Mouse (Mus musculus): ENCODE results near the gene Rad51d.

GRCm38 (mm10) chr11:82852540-82852939, 37.9 kb downstream of the Rad51d start:
- no peak for TF ChIP-seq USF1 (IDR thresholded peaks at IDR 0.05; ENCODE audit: low read depth)
- no peak for TF ChIP-seq POLR2A (IDR thresholded peaks at IDR 0.05; ENCODE audit: insufficient read length, low read depth)
- TF ChIP-seq MYOD1 (IDR thresholded peaks at IDR 0.05; ENCODE audit: control insufficient read depth in 1 of 3, insufficient read length in 2 of 3, low read depth in 2 of 3) = no peak
- no peak for TF ChIP-seq REST (IDR thresholded peaks at IDR 0.05; ENCODE audit: insufficient read depth, insufficient read length)
- no peak for TF ChIP-seq TCF12 (IDR thresholded peaks at IDR 0.05; ENCODE audit: insufficient read depth, poor library complexity, severe bottlenecking)
- no peak for TF ChIP-seq SRF (IDR thresholded peaks at IDR 0.05; ENCODE audit: control insufficient read depth, insufficient read length, low read depth)
- no peak for TF ChIP-seq CEBPB (IDR thresholded peaks at IDR 0.05; ENCODE audit: insufficient read depth, poor library complexity, severe bottlenecking)
- no peak for TF ChIP-seq MYOG (IDR thresholded peaks at IDR 0.05; ENCODE audit: control insufficient read depth in 1 of 3, insufficient read depth in 1 of 3, insufficient read length in 2 of 3, low read depth in 2 of 3)
- TF ChIP-seq MAX (IDR thresholded peaks at IDR 0.05; ENCODE audit: low read depth) = no peak
- no peak for TF ChIP-seq E2F4 (IDR thresholded peaks at IDR 0.05; ENCODE audit: insufficient read depth)
- no peak for TF ChIP-seq POLR2AphosphoS2 (IDR thresholded peaks at IDR 0.05; ENCODE audit: insufficient read length, low read depth)

Data from myocyte (in vitro differentiated cells).